Mouse (Mus musculus): ENCODE measurements around the gene Dmgdh. TPM values are rescaled to one million over a fixed set of nuclear protein-coding genes. Genes with fewer than 3 reads are reported as not detected.

Gene Dmgdh
- total RNA-seq, 2 experiments from 2014 or later: 14.5 to 33.2 TPM

DNA sequence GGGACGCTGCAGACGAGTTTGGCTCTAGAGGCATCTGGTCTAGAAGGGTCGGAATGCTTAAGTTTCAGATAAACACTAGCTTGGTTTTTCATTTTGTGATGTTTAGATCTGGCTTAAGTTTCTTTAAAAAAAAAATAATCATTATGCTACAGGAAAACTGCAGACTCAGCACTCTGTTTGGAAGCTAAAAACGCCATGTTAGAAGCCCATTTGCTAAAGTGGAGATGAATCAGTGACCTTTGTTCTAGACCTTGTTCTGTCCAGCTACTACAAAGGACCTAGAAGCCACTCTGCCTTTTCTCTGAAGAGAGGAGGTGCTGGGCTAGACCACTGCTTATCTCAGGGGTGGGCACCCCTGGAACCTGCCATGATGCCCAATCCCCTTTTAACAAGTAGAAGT is 36.1 kb downstream of the Dmgdh start:
- no peak for DNase-seq

GRCm38 (mm10) chr13:93711226-93711625 is 37.0 kb downstream of the Dmgdh start:
- DNase-seq: no peak

- no peak for DNase-seq
Observed at GRCm38 (mm10) chr13:93712362-93712761, 38.1 kb downstream of the Dmgdh start.

- no peak for DNase-seq
Observed at GRCm38 (mm10) chr13:93713826-93714225, 39.6 kb downstream of the Dmgdh start.

DNA sequence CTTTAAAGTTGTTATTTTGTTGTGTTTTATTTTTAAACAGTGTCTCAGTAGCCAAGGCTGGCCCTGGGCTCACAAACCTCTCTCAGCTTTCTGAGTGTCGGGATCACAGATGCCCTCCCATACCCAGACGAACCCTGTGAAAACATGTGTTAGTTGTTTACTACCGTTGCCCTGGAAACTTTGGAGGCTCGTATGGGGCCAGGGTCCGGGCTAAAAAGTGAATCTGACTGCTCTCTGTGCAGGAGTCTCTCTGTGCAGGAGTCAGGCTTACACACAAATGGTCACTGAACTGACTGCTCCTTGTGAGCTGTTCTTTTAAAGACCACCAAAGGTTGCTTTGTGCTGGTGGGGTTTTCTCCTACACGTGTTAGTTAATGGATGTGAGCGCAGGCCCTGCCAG is 42.9 kb downstream of the Dmgdh start:
- no peak for DNase-seq

DNA sequence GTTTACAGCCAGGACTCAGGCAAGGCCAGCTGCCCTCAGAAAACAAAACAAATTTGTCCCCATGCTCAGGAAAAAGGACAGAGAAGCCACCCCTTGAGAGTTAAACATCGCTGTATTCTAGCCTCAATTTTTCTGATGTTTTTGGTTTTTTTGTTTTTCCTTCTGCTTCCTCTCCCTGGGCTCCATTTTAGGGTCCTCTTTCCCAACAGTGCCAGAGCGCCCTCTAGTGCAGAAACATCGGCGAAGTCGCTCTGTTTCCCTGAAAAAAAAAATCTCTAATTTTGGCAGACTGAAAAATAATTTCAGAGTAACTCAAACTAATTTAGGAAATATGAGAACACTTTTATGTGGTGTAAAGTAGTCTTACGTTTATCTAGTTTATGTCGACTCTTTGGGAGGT is 44.7 kb downstream of the Dmgdh start:
- DNase-seq: peak; percentile 81

DNA sequence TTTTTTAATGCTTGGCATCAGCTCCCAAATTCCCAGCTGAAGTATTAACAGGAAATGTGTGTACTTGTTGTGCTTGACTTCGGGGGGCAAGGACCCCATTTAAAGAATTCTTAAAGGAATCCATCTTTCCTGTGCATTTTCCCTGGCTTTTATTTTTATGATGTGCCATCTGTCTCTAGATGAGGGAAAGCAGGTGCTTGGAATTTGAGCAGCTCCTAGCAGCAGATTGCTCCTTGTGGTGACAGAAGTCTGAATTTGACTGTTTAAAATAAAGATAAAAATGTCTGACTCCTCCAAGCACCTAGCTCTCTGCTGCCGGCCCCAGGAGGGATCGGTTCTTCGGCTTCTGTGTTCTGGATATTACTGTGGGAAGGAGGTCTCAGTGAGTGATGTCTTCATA is 47.7 kb downstream of the Dmgdh start:
- DNase-seq: no peak

GRCm38 (mm10) chr13:93723455-93723854 is 49.2 kb downstream of the Dmgdh start:
- no peak for DNase-seq

GRCm38 (mm10) chr13:93724206-93724605 is 50.0 kb downstream of the Dmgdh start:
- DNase-seq: peak; percentile 16

- DNase-seq: no peak
Observed at GRCm38 (mm10) chr13:93735131-93735636, 61.0 kb downstream of the Dmgdh start.

DNA sequence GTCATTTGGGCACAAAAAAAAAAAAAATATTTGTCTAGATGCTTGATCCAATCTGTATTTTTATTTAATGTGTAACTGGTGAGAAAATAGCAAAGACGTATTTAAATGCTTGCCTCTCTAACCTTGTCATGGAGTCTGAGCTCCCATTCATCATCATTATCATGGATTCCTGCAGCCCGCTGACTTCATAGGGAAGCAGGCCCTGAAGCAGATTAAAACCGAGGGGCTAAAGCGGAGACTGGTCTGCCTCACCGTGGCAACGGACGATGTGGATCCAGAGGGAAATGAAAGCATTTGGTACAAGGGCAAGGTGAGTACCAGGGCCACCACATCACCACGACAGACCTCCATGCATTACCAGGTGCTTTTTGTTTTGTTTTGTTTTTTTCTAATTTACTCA is 69.9 kb downstream of the Dmgdh start:
- DNase-seq: no peak

- DNase-seq: no peak
Observed at GRCm38 (mm10) chr13:93752597-93753400, 78.6 kb downstream of the Dmgdh start.

DNA sequence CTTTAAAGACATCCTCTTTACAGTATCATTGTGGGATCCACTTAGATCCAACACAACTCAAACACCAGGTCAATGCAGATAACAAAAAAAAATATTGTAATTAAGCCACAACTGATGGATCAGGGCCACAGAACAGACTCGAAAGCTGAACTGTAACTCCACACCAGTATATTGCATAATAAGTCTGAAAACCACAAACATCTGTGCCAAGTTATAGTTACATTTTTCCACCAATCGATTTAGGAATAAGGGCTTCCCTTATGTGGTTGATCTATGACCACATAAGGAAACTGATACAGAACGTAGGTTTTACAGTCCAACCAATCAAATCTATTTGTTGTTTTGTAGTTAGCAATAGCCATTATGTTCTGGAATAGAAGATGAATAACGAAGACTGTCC is 80.9 kb downstream of the Dmgdh start:
- DNase-seq: no peak

- no peak for DNase-seq
Observed at GRCm38 (mm10) chr13:93756674-93757073, 82.4 kb downstream of the Dmgdh start.

GRCm38 (mm10) chr13:93757514-93757913 is 83.3 kb downstream of the Dmgdh start:
- DNase-seq: no peak

DNA sequence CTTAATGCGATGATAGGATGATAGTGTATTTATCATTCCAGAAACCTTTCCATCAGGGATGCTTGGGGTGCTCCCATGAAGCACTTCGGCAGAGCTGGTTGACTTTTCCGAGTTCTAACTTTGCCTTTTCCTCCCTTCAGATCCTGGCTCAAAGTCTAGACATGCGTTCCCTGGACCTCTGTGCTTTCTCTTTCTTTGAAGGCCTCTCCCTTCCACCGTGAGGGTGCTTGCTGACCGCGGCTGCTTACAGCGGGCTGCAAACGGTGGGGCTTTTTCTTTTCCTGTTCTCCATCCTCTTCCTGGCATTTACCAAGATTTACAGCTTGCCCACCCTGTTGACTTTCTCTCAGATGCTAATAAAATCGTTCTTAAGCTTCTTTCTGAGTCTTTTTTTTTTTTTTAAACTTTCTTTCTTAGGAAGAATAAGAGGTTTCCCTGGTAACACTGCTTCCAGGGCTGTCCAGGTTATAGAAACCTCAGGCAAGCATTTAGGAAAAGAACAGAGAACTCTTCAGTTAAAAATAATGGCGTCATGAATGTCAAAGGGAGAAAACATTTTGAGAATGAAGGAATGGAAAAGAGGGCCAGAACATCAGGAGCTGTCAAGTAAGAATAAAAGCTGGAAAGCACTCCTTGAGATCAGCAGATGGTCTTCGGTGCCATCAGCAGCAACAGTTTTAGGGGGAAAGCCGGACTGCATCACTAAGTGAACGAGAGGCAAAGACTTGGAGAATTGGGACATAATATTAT is 84.1 kb downstream of the Dmgdh start:
- no peak for DNase-seq

- DNase-seq: no peak
Observed at GRCm38 (mm10) chr13:93761831-93762230, 87.6 kb downstream of the Dmgdh start.

- no peak for DNase-seq
Observed at GRCm38 (mm10) chr13:93762879-93763278, 88.6 kb downstream of the Dmgdh start.

- no peak for DNase-seq
Observed at GRCm38 (mm10) chr13:93764321-93764973, 90.2 kb downstream of the Dmgdh start.

GRCm38 (mm10) chr13:93771031-93771587 is 96.9 kb downstream of the Dmgdh start:
- no peak for DNase-seq

GRCm38 (mm10) chr13:93771588-93772278 is 97.5 kb downstream of the Dmgdh start, which contains the start of gene Arsb:
Gene Arsb, plus strand, starts transcription at chr13:93771630.
- DNase-seq: peak; percentile 91

DNA sequence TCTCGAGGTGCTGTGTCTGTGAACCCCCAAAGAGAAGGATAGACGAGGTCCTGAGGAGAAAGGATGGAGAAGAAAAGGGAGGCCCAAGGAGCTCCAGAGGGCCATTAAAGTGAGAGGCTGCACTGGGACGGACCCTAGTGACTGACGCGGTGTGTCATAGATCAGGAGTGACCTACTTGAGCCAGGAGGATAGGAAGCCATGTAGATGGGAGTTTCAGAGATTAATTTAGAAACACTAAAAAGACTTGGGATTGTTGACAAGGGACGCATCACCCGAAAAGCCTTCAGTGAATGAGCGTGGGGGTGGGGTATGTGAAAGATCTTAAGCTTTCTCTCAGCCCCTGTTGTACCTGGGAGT is 98.0 kb downstream of the Dmgdh start:
- no peak for DNase-seq

All from adrenal gland, postnatal 10 days (tissue).